Mouse (Mus musculus): ENCODE data around the gene Bax. TPM values are rescaled to one million over a fixed set of nuclear protein-coding genes. Genes with fewer than 3 reads are reported as not detected.
A peak's percentile ranks its signal among the peaks of the same experiment; 100 is the strongest.

Gene Bax
- total and polyA plus RNA-seq, 2 experiments, result 19.5 to 62.0 TPM

DNA sequence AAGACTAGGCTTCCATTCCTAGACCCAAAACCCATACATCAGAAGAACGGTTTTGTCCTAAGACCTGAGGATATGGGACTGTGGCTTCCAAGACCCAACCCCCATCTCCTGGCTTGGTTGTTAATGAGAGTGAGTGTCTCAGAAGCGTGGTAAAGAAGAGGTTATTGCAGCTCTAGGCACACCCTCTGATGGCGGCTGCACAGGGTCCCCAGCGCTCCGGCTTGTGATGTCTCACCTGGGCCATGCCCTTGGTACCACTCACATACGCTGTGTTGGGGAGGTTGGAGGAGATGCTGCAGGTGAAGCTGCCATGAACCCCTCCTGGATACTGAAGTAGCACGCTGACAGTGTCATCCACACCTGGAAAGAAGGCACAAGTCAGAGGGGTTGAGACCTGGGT lies 12.1 kb upstream of the Bax start:
- DNase-seq (ENCODE audit: extremely low read depth, low read depth, low spot score), result no peak
- peaks cover 44% of the 10 kb centered on the region for H3K36me3 ChIP-seq (ENCODE audit: control insufficient read depth, insufficient read depth, low read length)
- no peak overlapping the region for H3K27ac ChIP-seq (replicated peaks; ENCODE audit: insufficient read depth, low read depth, low read length)
- 98% methylated on average over 7 of the region's 7 CpGs for WGBS
- peaks cover 12% of the 10 kb centered on the region for H3K4me1 ChIP-seq (ENCODE audit: control insufficient read depth, insufficient read depth, low read length)
- H3K9ac ChIP-seq (ENCODE audit: low read depth, low read length), result no peak overlapping the region
- no peak for TF ChIP-seq CTCF (IDR thresholded peaks at IDR 0.05; ENCODE audit: low read depth, low read length)
- H3K4me3 ChIP-seq (ENCODE audit: insufficient read depth, low read depth, low read length), result no peak overlapping the region
- H3K79me2 ChIP-seq (ENCODE audit: control insufficient read depth, insufficient read depth, low read length), result no peaks in the 10 kb centered on the region
- no peaks in the 10 kb centered on the region for H3K27me3 ChIP-seq (ENCODE audit: control insufficient read depth, insufficient read depth, low read length)

DNA sequence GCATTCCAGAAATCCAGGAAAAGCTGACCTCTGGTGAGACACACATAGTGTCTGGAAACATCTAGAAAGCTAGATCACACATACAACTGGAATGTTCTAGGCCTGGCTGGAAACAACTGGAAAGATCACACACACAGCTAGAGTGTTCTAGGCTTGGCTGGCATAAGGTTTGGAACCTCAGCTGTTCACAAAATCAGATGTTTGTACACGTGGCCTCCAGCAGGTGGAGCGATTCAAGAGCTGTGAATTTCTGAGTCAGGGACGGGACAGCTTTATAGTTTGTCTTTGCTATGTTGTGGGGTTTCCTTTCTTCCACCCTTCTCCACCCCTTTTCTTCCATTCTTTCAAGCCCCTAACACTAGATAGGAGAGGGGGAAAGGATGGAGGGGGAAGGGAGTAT lies 10.3 kb upstream of the Bax start:
- H3K4me3 ChIP-seq (ENCODE audit: insufficient read depth, low read depth, low read length), result no peak overlapping the region
- TF ChIP-seq CTCF (IDR thresholded peaks at IDR 0.05; ENCODE audit: low read depth, low read length) (peak; percentile 60; the same call in 1 of the 2 replicates), POLR2A (IDR thresholded peaks at IDR 0.05; ENCODE audit: extremely low read depth, insufficient read depth, low read length) (no peak)
- peak; percentile 61 for DNase-seq (ENCODE audit: extremely low read depth, low read depth, low spot score)
- H3K4me1 ChIP-seq (ENCODE audit: control insufficient read depth, insufficient read depth, low read length), result peaks cover 8% of the 10 kb centered on the region
- no peak overlapping the region for H3K27ac ChIP-seq (replicated peaks; ENCODE audit: insufficient read depth, low read depth, low read length)
- peaks cover 46% of the 10 kb centered on the region for H3K36me3 ChIP-seq (ENCODE audit: control insufficient read depth, insufficient read depth, low read length)
- H3K79me2 ChIP-seq (ENCODE audit: control insufficient read depth, insufficient read depth, low read length), result no peaks in the 10 kb centered on the region
- no peaks in the 10 kb centered on the region for H3K27me3 ChIP-seq (ENCODE audit: control insufficient read depth, insufficient read depth, low read length)
- H3K9ac ChIP-seq (ENCODE audit: low read depth, low read length), result no peak overlapping the region
- 9% methylated on average over 3 of the region's 3 CpGs for WGBS

DNA sequence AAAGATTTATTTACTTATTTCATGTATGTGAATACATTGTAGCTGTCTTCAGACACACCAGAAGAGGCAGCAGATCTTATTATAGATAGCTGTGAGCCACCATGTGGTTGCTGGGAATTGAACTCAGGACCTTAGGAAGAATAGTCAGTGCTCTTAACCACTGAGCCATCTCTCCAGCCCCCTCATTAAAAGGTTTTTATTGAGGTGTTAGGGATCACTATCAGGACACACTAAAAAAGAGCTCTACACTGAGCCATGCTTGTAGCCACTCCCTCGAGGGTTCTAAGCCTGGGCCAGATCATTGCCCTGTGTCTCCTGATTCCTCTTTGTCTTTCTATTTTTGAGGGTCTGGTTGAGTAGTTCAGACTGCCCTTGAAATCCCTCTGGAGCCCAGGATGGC lies 9.8 kb upstream of the Bax start:
- no peak for TF ChIP-seq POLR2A (IDR thresholded peaks at IDR 0.05; ENCODE audit: extremely low read depth, insufficient read depth, low read length)
- TF ChIP-seq CTCF (IDR thresholded peaks at IDR 0.05; ENCODE audit: low read depth, low read length), result no peak
- Histone ChIP-seq H3K79me2 (ENCODE audit: control insufficient read depth, insufficient read depth, low read length) (no peaks in the 10 kb centered on the region), H3K36me3 (ENCODE audit: control insufficient read depth, insufficient read depth, low read length) (peaks cover 46% of the 10 kb centered on the region), H3K9ac (ENCODE audit: low read depth, low read length) (no peak overlapping the region), H3K27ac (replicated peaks; ENCODE audit: insufficient read depth, low read depth, low read length) (no peak overlapping the region), H3K4me3 (ENCODE audit: insufficient read depth, low read depth, low read length) (no peak overlapping the region), H3K27me3 (ENCODE audit: control insufficient read depth, insufficient read depth, low read length) (no peaks in the 10 kb centered on the region), H3K4me1 (ENCODE audit: control insufficient read depth, insufficient read depth, low read length) (peaks cover 4% of the 10 kb centered on the region)
- DNase-seq (ENCODE audit: extremely low read depth, low read depth, low spot score), result no peak
- WGBS, result 44% methylated on average over 1 of the region's 1 CpGs

DNA sequence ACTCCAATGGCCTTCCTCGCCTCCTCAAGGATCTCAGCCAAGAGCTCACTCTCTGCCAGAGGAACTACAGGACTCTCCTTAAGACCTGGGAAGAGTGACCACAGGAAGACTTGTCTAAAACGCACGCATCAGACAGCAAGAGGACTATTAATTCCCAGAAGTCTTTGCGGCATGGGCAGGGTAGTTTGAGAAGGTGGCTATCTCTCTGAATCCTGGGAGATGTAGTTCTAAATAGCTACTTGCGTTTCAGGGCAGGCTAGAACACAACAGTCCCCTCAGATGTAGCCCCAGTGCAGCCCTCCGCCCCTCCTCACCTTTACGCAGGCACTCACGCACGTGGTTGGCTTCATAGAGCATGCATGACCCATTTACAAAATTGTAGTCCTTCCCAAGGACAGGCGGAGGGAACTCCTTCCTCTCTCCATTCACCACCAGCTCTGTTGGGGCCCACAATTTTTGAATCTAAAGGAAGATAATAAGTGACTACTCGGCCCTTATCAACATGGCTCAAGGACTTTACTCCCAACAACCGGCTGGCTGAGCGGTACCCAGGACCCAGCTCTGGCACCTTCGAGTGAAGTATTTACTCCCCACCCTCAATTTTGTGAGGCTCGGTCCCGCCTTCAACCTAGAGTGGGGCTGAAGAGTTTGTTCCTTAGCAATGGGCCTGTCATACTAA lies 8.7 kb upstream of the Bax start:
- 87% methylated on average over 16 of the region's 16 CpGs for WGBS
- H3K4me3 ChIP-seq (ENCODE audit: insufficient read depth, low read depth, low read length), result no peak overlapping the region
- no peak overlapping the region for H3K9ac ChIP-seq (ENCODE audit: low read depth, low read length)
- TF ChIP-seq CTCF (IDR thresholded peaks at IDR 0.05; ENCODE audit: low read depth, low read length) (no peak), POLR2A (IDR thresholded peaks at IDR 0.05; ENCODE audit: extremely low read depth, insufficient read depth, low read length) (no peak)
- no peak overlapping the region for H3K27ac ChIP-seq (replicated peaks; ENCODE audit: insufficient read depth, low read depth, low read length)
- DNase-seq (ENCODE audit: extremely low read depth, low read depth, low spot score), result no peak
- H3K79me2 ChIP-seq (ENCODE audit: control insufficient read depth, insufficient read depth, low read length), result no peaks in the 10 kb centered on the region
- H3K36me3 ChIP-seq (ENCODE audit: control insufficient read depth, insufficient read depth, low read length), result peaks cover 44% of the 10 kb centered on the region
- no peaks in the 10 kb centered on the region for H3K27me3 ChIP-seq (ENCODE audit: control insufficient read depth, insufficient read depth, low read length)
- no peaks in the 10 kb centered on the region; the same call in 1 of the 2 replicates for H3K4me1 ChIP-seq (ENCODE audit: control insufficient read depth, insufficient read depth, low read length)

DNA sequence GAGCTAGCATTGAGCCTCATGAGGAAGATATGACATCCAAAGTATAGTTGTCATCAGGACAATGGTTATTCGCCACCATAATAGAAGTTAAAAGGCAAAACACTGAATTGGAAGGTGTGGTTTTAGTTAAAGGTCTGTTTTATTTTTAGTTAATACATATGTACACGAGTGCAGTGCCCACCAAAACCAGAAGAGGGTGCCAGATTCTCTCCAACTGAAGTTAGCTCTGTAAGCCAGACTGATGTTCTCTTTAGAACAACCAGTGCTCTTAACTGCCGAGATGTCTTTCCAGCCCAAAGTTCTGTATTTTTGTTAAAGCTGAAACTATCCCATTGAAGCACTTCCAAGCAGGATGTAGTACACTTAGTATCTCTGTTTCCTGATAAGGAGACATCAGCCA lies 4.2 kb upstream of the Bax start:
- TF ChIP-seq POLR2A (IDR thresholded peaks at IDR 0.05; ENCODE audit: extremely low read depth, insufficient read depth, low read length) (no peak), CTCF (IDR thresholded peaks at IDR 0.05; ENCODE audit: low read depth, low read length) (peak; percentile 22; the same call in 1 of the 2 replicates)
- Histone ChIP-seq H3K79me2 (ENCODE audit: control insufficient read depth, insufficient read depth, low read length) (peaks cover 7% of the 10 kb centered on the region; the same call in 1 of the 2 replicates), H3K4me1 (ENCODE audit: control insufficient read depth, insufficient read depth, low read length) (peaks cover 4% of the 10 kb centered on the region), H3K9ac (ENCODE audit: low read depth, low read length) (no peak overlapping the region), H3K36me3 (ENCODE audit: control insufficient read depth, insufficient read depth, low read length) (peaks cover 22% of the 10 kb centered on the region), H3K4me3 (ENCODE audit: insufficient read depth, low read depth, low read length) (no peak overlapping the region), H3K27ac (replicated peaks; ENCODE audit: insufficient read depth, low read depth, low read length) (no peak overlapping the region), H3K27me3 (ENCODE audit: control insufficient read depth, insufficient read depth, low read length) (no peaks in the 10 kb centered on the region)
- peak; percentile 65 for DNase-seq (ENCODE audit: extremely low read depth, low read depth, low spot score)
- 23% methylated on average over 3 of the region's 3 CpGs for WGBS

DNA sequence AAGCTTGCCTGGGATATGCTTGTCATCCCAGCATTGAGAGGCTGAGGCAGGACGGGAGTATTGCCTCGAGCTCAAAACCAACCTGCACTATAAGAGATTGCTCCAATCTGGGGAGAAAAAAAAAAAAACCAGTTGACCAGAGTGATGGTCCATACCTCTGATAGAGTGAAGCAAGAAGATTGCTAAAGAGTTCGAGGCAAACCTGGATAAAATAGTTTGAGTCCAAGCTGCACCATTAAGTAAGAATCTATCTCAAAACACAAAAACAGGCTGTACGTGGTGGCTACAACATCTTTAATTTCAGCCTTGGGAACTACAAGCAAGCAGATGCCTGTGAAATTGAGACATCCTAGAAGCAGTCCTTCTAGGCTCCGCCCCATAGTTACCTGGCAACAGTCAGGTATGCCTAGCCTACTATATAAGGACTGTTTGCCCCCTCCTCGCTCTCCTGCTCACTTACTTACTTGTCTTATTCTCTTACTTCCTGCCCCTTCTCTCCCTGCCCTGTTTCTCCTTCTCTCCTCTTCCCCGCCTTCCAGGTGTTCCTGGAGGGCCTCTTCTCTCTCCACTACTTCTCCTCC lies 482 bp upstream of the Bax start:
- peaks cover 16% of the 10 kb centered on the region for H3K4me1 ChIP-seq (ENCODE audit: control insufficient read depth, insufficient read depth, low read length)
- H3K4me3 ChIP-seq (ENCODE audit: insufficient read depth, low read depth, low read length), result no peak overlapping the region
- H3K36me3 ChIP-seq (ENCODE audit: control insufficient read depth, insufficient read depth, low read length), result peaks cover 6% of the 10 kb centered on the region
- H3K9ac ChIP-seq (ENCODE audit: low read depth, low read length), result no peak overlapping the region
- TF ChIP-seq POLR2A (IDR thresholded peaks at IDR 0.05; ENCODE audit: extremely low read depth, insufficient read depth, low read length), result no peak
- TF ChIP-seq CTCF (IDR thresholded peaks at IDR 0.05; ENCODE audit: low read depth, low read length), result no peak
- H3K27ac ChIP-seq (replicated peaks; ENCODE audit: insufficient read depth, low read depth, low read length), result no peak overlapping the region
- WGBS, result 43% methylated on average over 7 of the region's 7 CpGs
- peaks cover 16% of the 10 kb centered on the region; the same call in 1 of the 2 replicates for H3K79me2 ChIP-seq (ENCODE audit: control insufficient read depth, insufficient read depth, low read length)
- H3K27me3 ChIP-seq (ENCODE audit: control insufficient read depth, insufficient read depth, low read length), result no peaks in the 10 kb centered on the region
- no peak for DNase-seq (ENCODE audit: extremely low read depth, low read depth, low spot score)

Measured in liver, adult 2 months (tissue).